Mouse (Mus musculus) cerebellum, adult 2 months (tissue): ENCODE data around the gene Zcchc24.

Source experiments
- CTCF ChIP-seq: fragments of 200-500 bp; IDR thresholded peaks from 2 replicates; pipeline ENCODE4 v1.5.1; 2011; ENCODE audit warnings: low read depth, mild to moderate bottlenecking, control low read depth, low read length, moderate library complexity, borderline replicate concordance; ENCODE audit not compliant: insufficient read depth
- POLR2A ChIP-seq: fragments of 200-500 bp; IDR thresholded peaks from 2 replicates; pipeline ENCODE4 v1.6.1; 2011; ENCODE audit warnings: low read length, control low read depth, borderline replicate concordance; ENCODE audit not compliant: insufficient read depth

GRCm38 (mm10) chr14:25739957-25740565, 28.8 kb downstream of the Zcchc24 start:
- TF ChIP-seq POLR2A (no peak), CTCF (no peak)
